Mouse (Mus musculus): ENCODE data around the gene Anp32e. TPM values are rescaled to one million over a fixed set of nuclear protein-coding genes. Genes with fewer than 3 reads are reported as not detected.
"Not testable (repeated sequence)": the region's sequence is repeated elsewhere in the genome, so short reads cannot be mapped to it uniquely, and the experiment has no call there.

Anp32e gene
- polyA plus RNA-seq, 1 experiment, result 89.1 TPM

DNA sequence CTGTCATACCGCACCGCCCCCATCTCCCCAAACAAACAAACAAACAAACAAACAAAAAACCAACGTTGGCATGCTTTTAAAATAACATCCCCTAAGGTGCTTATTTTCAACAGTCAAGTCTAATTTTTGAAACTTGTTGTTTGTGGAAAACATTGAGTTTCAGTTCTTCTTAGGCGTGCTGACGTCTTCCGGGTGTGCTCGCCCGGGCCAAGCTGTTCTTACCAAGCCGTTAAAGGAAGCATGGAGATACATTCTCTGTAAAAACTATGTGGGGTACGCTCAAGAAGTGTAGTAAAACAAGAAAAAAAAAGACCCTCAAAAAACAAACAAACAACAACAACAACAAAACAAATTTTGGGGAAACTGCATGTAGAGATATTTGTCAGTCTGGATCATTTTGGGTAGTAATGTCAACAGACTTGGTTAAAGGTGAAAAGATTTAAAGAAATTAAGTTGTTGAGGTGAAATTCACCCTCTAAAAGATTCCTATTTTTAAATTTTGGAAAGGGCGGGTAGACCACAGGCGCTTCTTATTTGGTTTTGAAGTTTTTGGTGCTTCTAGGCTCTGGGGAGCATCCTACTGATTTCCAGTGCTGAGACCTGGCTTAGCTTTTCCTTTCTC lies 43.3 kb downstream of the Anp32e start:
- 27% methylated on average over 12 of the region's 12 CpGs for WGBS
- H3K4me3 ChIP-seq (ENCODE audit: control insufficient read depth, insufficient read depth, low read length), result peak overlapping the region; percentile 25
- peak overlapping the region; percentile 89 for H3K27ac ChIP-seq (ENCODE audit: control insufficient read depth, insufficient read depth, low read length)
- TF ChIP-seq POLR2A (IDR thresholded peaks at IDR 0.05; ENCODE audit: control insufficient read depth, extremely low read depth, insufficient read depth, low read length, poor library complexity) (no peak), CTCF (IDR thresholded peaks at IDR 0.05; ENCODE audit: borderline replicate concordance, control insufficient read depth, extremely low read depth, insufficient read depth, low read length, poor library complexity) (no peak)
- H3K36me3 ChIP-seq (ENCODE audit: control insufficient read depth, insufficient read depth, low read length), result no peaks in the 10 kb centered on the region
- H3K4me1 ChIP-seq (replicated peaks; ENCODE audit: control insufficient read depth, insufficient read depth, low read length), result peaks cover 25% of the 10 kb centered on the region
- no peaks in the 10 kb centered on the region; the same call in 1 of the 2 replicates for H3K27me3 ChIP-seq (ENCODE audit: control insufficient read depth, insufficient read depth, low read length)
- no peak for DNase-seq

DNA sequence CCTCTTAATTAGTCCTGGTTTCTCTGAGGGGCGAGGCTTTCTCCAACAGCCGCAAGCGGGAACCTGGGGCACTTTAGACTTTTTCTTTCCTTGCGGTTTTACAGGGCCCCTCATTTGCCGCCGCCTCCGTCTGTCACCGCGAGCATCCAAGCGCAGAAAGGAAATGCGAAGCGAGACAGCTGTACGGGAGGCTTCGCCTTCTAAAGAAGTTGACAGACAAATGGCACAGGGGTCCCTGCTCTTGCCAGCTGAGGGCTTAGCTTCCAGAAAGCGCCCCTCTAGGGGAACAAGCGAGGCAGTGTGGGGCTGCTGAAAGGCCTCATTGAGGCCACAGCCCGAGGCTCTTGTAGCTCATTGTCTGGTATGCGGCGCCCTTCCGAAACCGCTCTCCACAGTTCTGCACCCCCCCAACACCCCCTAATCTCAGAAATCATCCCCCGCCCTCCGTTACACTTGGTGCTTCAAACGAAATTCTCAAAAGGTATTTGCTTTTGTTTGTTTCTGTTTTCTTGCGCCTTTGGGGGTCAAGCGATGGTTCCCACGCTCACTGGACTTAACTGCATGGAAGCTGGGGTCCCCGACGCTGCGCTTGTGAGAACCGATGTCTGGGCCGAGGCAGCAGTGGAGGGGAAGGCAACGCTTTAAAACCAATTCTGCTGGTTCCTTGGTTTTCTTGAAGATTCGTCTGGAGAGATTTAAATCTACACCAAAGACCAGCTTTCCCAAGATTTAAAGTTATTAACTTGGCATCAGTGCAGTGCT lies 44.0 kb downstream of the Anp32e start:
- Histone ChIP-seq H3K36me3 (ENCODE audit: control insufficient read depth, insufficient read depth, low read length) (no peaks in the 10 kb centered on the region), H3K4me1 (replicated peaks; ENCODE audit: control insufficient read depth, insufficient read depth, low read length) (peaks cover 25% of the 10 kb centered on the region), H3K27ac (ENCODE audit: control insufficient read depth, insufficient read depth, low read length) (peak overlapping the region; percentile 89), H3K27me3 (ENCODE audit: control insufficient read depth, insufficient read depth, low read length) (no peaks in the 10 kb centered on the region; the same call in 1 of the 2 replicates), H3K4me3 (ENCODE audit: control insufficient read depth, insufficient read depth, low read length) (peak overlapping the region; percentile 28)
- TF ChIP-seq CTCF (IDR thresholded peaks at IDR 0.05; ENCODE audit: borderline replicate concordance, control insufficient read depth, extremely low read depth, insufficient read depth, low read length, poor library complexity) (0 out of 2 replicates have a peak, but pooled peaks have one; percentile 28), POLR2A (IDR thresholded peaks at IDR 0.05; ENCODE audit: control insufficient read depth, extremely low read depth, insufficient read depth, low read length, poor library complexity) (peak; percentile 79)
- peak; percentile 80 for DNase-seq
- 13% methylated on average over 34 of the region's 34 CpGs for WGBS

DNA sequence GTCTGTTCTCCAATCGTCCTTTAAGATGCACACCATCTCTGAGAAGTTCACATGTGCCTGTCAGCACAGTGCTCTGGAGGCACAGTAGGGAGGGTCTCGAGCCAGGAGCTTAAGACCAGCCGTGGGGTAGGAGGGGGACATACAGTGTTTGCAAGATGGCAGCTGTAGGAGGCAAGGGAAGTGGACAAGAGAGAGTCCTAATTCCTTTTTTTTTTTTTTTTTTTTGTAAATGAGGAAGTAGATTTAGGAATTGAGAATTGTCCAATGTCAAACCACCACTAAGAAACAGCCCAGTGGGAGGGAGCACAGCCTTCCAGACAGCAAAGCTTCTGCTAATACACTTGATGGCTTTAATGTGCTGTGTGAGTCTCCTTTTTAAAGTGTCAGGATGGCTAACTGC lies 48.0 kb downstream of the Anp32e start:
- no peak for DNase-seq
- Histone ChIP-seq H3K4me3 (ENCODE audit: control insufficient read depth, insufficient read depth, low read length) (no peak overlapping the region), H3K27ac (ENCODE audit: control insufficient read depth, insufficient read depth, low read length) (no peak overlapping the region), H3K27me3 (ENCODE audit: control insufficient read depth, insufficient read depth, low read length) (no peaks in the 10 kb centered on the region), H3K4me1 (replicated peaks; ENCODE audit: control insufficient read depth, insufficient read depth, low read length) (peaks cover 15% of the 10 kb centered on the region), H3K36me3 (ENCODE audit: control insufficient read depth, insufficient read depth, low read length) (no peaks in the 10 kb centered on the region)
- TF ChIP-seq POLR2A (IDR thresholded peaks at IDR 0.05; ENCODE audit: control insufficient read depth, extremely low read depth, insufficient read depth, low read length, poor library complexity), result no peak
- no peak for TF ChIP-seq CTCF (IDR thresholded peaks at IDR 0.05; ENCODE audit: borderline replicate concordance, control insufficient read depth, extremely low read depth, insufficient read depth, low read length, poor library complexity)
- WGBS, result 86% methylated on average over 3 of the region's 3 CpGs

DNA sequence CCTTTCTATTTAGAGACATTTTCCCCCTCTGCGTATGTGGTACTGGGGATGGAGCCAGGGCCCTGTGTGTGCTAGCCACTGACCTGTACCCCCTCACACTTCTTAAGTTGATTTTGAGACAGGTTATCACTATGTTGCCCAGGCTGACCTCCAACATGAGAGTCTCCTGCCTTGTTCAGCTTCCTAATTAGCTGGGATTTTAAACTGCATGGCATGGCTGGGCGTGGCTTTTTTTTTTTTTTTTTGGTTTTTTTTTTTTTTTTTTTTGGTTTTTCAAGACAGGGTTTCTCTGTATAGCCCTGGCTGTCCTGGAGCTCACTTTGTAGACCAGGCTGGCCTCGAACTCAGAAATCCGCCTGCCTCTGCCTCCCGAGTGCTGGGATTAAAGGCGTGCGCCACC lies 48.5 kb downstream of the Anp32e start:
- not testable (repeated sequence) for DNase-seq; H3K4me3 ChIP-seq (ENCODE audit: control insufficient read depth, insufficient read depth, low read length); H3K27ac ChIP-seq (ENCODE audit: control insufficient read depth, insufficient read depth, low read length); H3K27me3 ChIP-seq (ENCODE audit: control insufficient read depth, insufficient read depth, low read length); H3K36me3 ChIP-seq (ENCODE audit: control insufficient read depth, insufficient read depth, low read length)
- 96% methylated on average over 7 of the region's 7 CpGs for WGBS
- peaks cover 13% of the 10 kb centered on the region for H3K4me1 ChIP-seq (replicated peaks; ENCODE audit: control insufficient read depth, insufficient read depth, low read length)

DNA sequence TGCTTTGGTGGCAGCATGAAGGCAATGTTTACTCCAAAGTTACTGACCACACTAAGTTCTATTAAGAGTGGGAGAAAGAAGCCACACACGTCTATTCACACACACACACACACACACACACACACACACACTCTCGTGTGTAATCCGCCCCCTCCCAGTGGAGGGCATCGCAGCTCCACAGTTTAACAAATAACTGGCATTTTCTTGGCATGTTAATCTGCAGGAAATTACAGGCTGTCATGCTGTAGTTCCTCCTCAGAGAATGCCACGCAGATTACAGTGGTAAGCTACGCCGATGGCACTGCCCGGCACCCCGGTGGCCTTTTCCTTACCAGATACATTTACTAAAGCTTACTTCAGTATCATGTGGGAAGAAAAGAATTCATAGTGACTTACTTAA lies 49.2 kb downstream of the Anp32e start:
- no peak for DNase-seq
- H3K27ac ChIP-seq (ENCODE audit: control insufficient read depth, insufficient read depth, low read length), result no peak overlapping the region
- peaks cover 10% of the 10 kb centered on the region for H3K4me1 ChIP-seq (replicated peaks; ENCODE audit: control insufficient read depth, insufficient read depth, low read length)
- no peak for TF ChIP-seq CTCF (IDR thresholded peaks at IDR 0.05; ENCODE audit: borderline replicate concordance, control insufficient read depth, extremely low read depth, insufficient read depth, low read length, poor library complexity)
- TF ChIP-seq POLR2A (IDR thresholded peaks at IDR 0.05; ENCODE audit: control insufficient read depth, extremely low read depth, insufficient read depth, low read length, poor library complexity), result no peak
- no peak overlapping the region for H3K4me3 ChIP-seq (ENCODE audit: control insufficient read depth, insufficient read depth, low read length)
- H3K36me3 ChIP-seq (ENCODE audit: control insufficient read depth, insufficient read depth, low read length), result no peaks in the 10 kb centered on the region
- H3K27me3 ChIP-seq (ENCODE audit: control insufficient read depth, insufficient read depth, low read length), result no peaks in the 10 kb centered on the region
- 77% methylated on average over 9 of the region's 9 CpGs for WGBS

DNA sequence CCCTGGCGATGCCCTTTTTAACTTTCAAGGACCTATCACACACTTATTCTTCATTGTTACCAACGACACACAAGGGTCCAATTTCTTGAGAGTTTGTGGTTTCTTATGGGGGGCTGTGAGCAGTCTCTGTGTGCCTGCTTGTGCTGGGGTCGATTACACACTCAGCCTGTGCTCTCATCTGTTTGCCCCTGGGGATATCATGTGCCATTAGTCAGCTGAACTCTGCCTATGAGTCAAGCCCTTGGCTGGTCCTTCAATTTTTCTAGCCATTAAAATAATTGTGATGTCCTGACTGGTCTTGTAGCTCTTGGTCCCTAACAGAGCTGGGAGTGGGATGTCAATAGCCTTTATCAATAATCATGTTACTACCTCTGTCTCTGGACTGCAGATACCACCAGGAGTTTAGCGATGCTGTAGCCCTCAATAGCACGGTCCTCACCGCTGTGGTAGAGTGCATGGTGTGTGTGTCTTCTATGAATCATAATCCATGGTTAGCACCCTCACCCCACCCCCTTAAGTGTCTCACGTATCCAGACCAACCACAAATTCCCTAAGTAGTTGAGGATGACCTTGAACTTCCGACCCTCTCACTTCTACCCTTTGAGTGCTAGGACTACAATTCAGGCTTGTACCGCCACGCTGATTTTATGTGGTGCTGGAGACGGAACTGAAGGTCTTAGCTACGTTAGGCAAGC lies 51.4 kb downstream of the Anp32e start:
- TF ChIP-seq CTCF (IDR thresholded peaks at IDR 0.05; ENCODE audit: borderline replicate concordance, control insufficient read depth, extremely low read depth, insufficient read depth, low read length, poor library complexity) (no peak), POLR2A (IDR thresholded peaks at IDR 0.05; ENCODE audit: control insufficient read depth, extremely low read depth, insufficient read depth, low read length, poor library complexity) (no peak)
- peaks cover 6% of the 10 kb centered on the region for H3K4me1 ChIP-seq (replicated peaks; ENCODE audit: control insufficient read depth, insufficient read depth, low read length)
- H3K27me3 ChIP-seq (ENCODE audit: control insufficient read depth, insufficient read depth, low read length), result no peaks in the 10 kb centered on the region
- no peak for DNase-seq
- no peak overlapping the region for H3K27ac ChIP-seq (ENCODE audit: control insufficient read depth, insufficient read depth, low read length)
- H3K4me3 ChIP-seq (ENCODE audit: control insufficient read depth, insufficient read depth, low read length), result no peak overlapping the region
- 89% methylated on average over 12 of the region's 12 CpGs for WGBS
- H3K36me3 ChIP-seq (ENCODE audit: control insufficient read depth, insufficient read depth, low read length), result no peaks in the 10 kb centered on the region

Data from thymus, adult 2 months (tissue).